Mouse (Mus musculus): ENCODE data around the gene Crabp2.

DNA sequence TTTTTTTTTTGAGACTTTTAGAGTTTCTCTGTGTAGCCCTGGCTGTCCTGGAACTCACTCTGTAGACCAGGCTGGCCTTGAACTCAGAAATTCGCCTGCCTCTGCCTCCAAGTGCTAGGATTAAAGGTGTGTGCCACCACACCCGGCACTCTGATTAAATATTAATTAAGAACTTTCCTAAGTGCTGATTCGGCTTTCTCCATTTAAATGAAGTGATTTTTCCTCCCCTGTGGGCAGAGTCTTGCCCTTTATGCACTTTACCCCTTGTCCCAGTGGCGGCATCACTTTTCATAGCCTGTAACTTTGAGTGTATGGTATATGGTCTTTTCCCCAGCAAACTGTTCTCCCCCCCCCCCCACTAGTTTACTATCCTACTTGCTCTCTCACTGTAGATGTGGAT lies 13.3 kb upstream of the Crabp2 start:
- TF ChIP-seq EP300 (IDR thresholded peaks at IDR 0.05; ENCODE audit: low read depth) (no peak), CTCF (IDR thresholded peaks at IDR 0.05; ENCODE audit: low read depth) (no peak)

All from liver, postnatal 0 days (tissue).